16 mouse cellular contexts compared by ENCODE assay signal in the genomic region with DNA sequence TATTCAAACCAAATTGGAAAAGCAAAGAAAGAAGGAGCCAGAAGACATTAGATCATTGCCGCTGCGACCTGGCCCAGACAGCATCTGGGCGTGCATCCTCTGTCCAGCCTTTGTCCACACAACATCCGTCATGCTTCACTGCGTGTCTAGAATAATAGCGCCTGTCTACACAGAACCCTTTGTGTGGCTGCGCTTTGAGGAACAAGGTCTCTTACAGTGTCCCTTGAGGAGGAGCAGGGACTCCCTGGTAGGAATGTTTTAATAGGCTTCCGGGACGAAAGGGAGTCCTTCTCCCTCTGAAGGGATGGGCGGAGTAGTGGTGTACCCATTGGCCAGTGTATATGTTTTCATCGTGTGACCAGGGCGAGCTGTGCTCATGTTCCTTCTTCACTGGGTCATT. TPM values are rescaled to one million over a fixed set of nuclear protein-coding genes. Genes with fewer than 3 reads are reported as not detected.
A peak's percentile ranks its signal among the peaks of the same experiment; 100 is the strongest.
DNase-seq lines count a peak whose midpoint lies in the region; ATAC-seq and TF ChIP-seq lines count a peak whose summit lies in the region.
"Had no signal": no experiment of that assay in that cellular context is flagged by ENCODE, and none has a peak within 500 bp of the region (broad histone marks: within the 10 kb centered on the region; RNA-seq: fewer than 3 reads in every experiment).

No protein-coding gene starts in this region.

- H3K4me1 ChIP-seq in hindbrain, postnatal 0 days (ENCODE audit: insufficient read depth, low read length) = no peaks in the 10 kb centered on the region
- H3K4me1 ChIP-seq in neural tube, embryonic 15.5 days = peaks cover 11% of the 10 kb centered on the region; the same call in 1 of the 2 replicates

- no peaks in the 10 kb centered on the region for H3K36me3 ChIP-seq in hindbrain, postnatal 0 days (ENCODE audit: insufficient read depth, low read length)
- no peaks in the 10 kb centered on the region for H3K36me3 ChIP-seq in neural tube, embryonic 15.5 days

- H3K9me3 ChIP-seq in hindbrain, postnatal 0 days (ENCODE audit: low read length) = no peaks in the 10 kb centered on the region
- no peaks in the 10 kb centered on the region for H3K9me3 ChIP-seq in neural tube, embryonic 15.5 days (replicated peaks)

- WGBS in hindbrain, postnatal 0 days = 55% methylated on average over 12 of the region's 12 CpGs
- 43% methylated on average over 12 of the region's 12 CpGs for WGBS in neural tube, embryonic 15.5 days

- DNase-seq in left cerebral cortex, postnatal 10 days (ENCODE audit: extremely low spot score in 1 of 2, low spot score in 2 of 2) = peak; percentile 17 to 45
- no peak for DNase-seq in left cerebral cortex, adult 8-10 months (ENCODE audit: low spot score in 2 of 2)
- DNase-seq in retina, postnatal 1 day = peak; percentile 57
- DNase-seq in retina, embryonic 14.5 days (ENCODE audit: low spot score) = no peak
- peak; percentile 57 for DNase-seq in hindbrain, postnatal 0 days (ENCODE audit: low spot score)
- DNase-seq in adrenal gland, postnatal 10 days = no peak
- no peak for DNase-seq in urinary bladder, postnatal 25 days (ENCODE audit: low spot score)
- DNase-seq: adrenal gland, adult 2 months; cerebellum, adult 8-10 months; embryo, embryonic 11 days; gastrocnemius, postnatal 14 days; heart, postnatal 14 days; kidney, adult 2 months; kidney, postnatal 36 days had no signal

- no peak for TF ChIP-seq CTCF in hindbrain, postnatal 0 days (IDR thresholded peaks at IDR 0.05; ENCODE audit: low read depth)

- H3K4me3 ChIP-seq in hindbrain, postnatal 0 days (ENCODE audit: low read length) = no peak overlapping the region
- no peak overlapping the region for H3K4me3 ChIP-seq in neural tube, embryonic 15.5 days (replicated peaks)

- no peak overlapping the region for H3K27ac ChIP-seq in hindbrain, postnatal 0 days
- no peak overlapping the region for H3K27ac ChIP-seq in neural tube, embryonic 15.5 days (replicated peaks)

- intact Hi-C loops in left cerebral cortex, postnatal 10 days (cut with DNase I) = no loop called here

- no peaks in the 10 kb centered on the region for H3K27me3 ChIP-seq in hindbrain, postnatal 0 days (ENCODE audit: insufficient read depth, low read length)
- H3K27me3 ChIP-seq in neural tube, embryonic 15.5 days (replicated peaks) = no peaks in the 10 kb centered on the region

- ATAC-seq in hindbrain, postnatal 0 days = peak; percentile 81
- ATAC-seq in neural tube, embryonic 15.5 days (ENCODE audit: low FRiP score) = peak; percentile 62; the same call in 1 of the 2 replicates
- ATAC-seq: forebrain, embryonic 14.5 days had no signal

- H3K4me2 ChIP-seq in hindbrain, postnatal 0 days (ENCODE audit: low read depth, low read length) = no peak overlapping the region
- H3K4me2 ChIP-seq in neural tube, embryonic 15.5 days = no peak overlapping the region

- no peak overlapping the region for H3K9ac ChIP-seq in hindbrain, postnatal 0 days (replicated peaks; ENCODE audit: low read length)
- H3K9ac ChIP-seq in neural tube, embryonic 15.5 days (replicated peaks) = no peak overlapping the region

RNA-seq across cellular contexts. Expression of gene Ccn1, which starts 26.7 kb away (rescaled TPM):
- total RNA-seq in left cerebral cortex, postnatal 10 days (2021) = 1 to 10 TPM; 4.6 to 8.1 TPM
- total RNA-seq in left cerebral cortex, adult 8-10 months (2022) = 10 to 100 TPM in 1 of 4 experiments, 1 to 10 TPM in 3; 3.6 to 11.7 (median 5.4) TPM
- 2.9 and 8.2 TPM in 2 replicates for total RNA-seq in hindbrain, postnatal 0 days (2014; rRNA removed)
- polyA plus RNA-seq in hindbrain, postnatal 0 days (2015; fragmentation: Nextera tagmentation; extraction: Ambion mirVana) = 9.7 and 10.1 TPM in 2 replicates
- 8.9 and 10.2 TPM in 2 replicates for polyA plus RNA-seq in neural tube, embryonic 15.5 days (2015; fragmentation: Nextera tagmentation; extraction: Ambion mirVana)
- total RNA-seq in adrenal gland, postnatal 10 days (2021) = 10 to 100 TPM; 18.6 to 47.5 TPM

RNA-seq across cellular contexts. Expression of gene Znhit6, which starts 47.0 kb away (rescaled TPM):
- total RNA-seq in left cerebral cortex, postnatal 10 days (2021) = 10 to 100 TPM; 18.5 to 20.9 TPM
- total RNA-seq in left cerebral cortex, adult 8-10 months (2022) = 10 to 100 TPM; 15.7 to 18.0 (median 16.4) TPM
- 5.8 and 9.3 TPM in 2 replicates for total RNA-seq in hindbrain, postnatal 0 days (2014; rRNA removed)
- 34.9 and 36.9 TPM in 2 replicates for polyA plus RNA-seq in hindbrain, postnatal 0 days (2015; fragmentation: Nextera tagmentation; extraction: Ambion mirVana)
- polyA plus RNA-seq in neural tube, embryonic 15.5 days (2015; fragmentation: Nextera tagmentation; extraction: Ambion mirVana) = 36.6 TPM in 2 replicates
- total RNA-seq in adrenal gland, postnatal 10 days (2021) = 10 to 100 TPM; 14.1 to 18.8 TPM

Comparison
In these comparisons a context has a peak if more than half of its experiments do, and no peak if none do; other contexts are left out.
1. DNase-seq: peak in left cerebral cortex, postnatal 10 days (2 of 2), retina, postnatal 1 day (single experiment) and hindbrain, postnatal 0 days (single experiment); none in left cerebral cortex, adult 8-10 months (0 of 2), retina, embryonic 14.5 days (single experiment), adrenal gland, postnatal 10 days (single experiment) and urinary bladder, postnatal 25 days (single experiment).